Mouse (Mus musculus): ENCODE measurements around the gene Prpf3.
A peak's percentile ranks its signal among the peaks of the same experiment; 100 is the strongest.
"Not testable (repeated sequence)": the region's sequence is repeated elsewhere in the genome, so short reads cannot be mapped to it uniquely, and the experiment has no call there.

The Prpf3 gene

GRCm38 (mm10) chr3:95855502-95856089, at the start of gene Prpf3:
TSS of gene Prpf3 (minus strand) at chr3:95855885.
- peak; percentile 95 to 96 for DNase-seq

- DNase-seq = no peak
Measured at GRCm38 (mm10) chr3:95904568-95904967, 48.9 kb upstream of the Prpf3 start, which contains the start of gene Car14. TSS of gene Car14 (minus strand) at chr3:95904691.

- no peak for DNase-seq
Measured at GRCm38 (mm10) chr3:95903753-95904502, 48.2 kb upstream of the Prpf3 start.

GRCm38 (mm10) chr3:95902643-95903042, 47.0 kb upstream of the Prpf3 start:
- DNase-seq = no peak

GRCm38 (mm10) chr3:95902373-95902625, 46.6 kb upstream of the Prpf3 start:
- DNase-seq = no peak

- no peak for DNase-seq
Measured at GRCm38 (mm10) chr3:95901616-95902372, 46.1 kb upstream of the Prpf3 start.

- DNase-seq = no peak
Measured at GRCm38 (mm10) chr3:95899800-95900524, 44.3 kb upstream of the Prpf3 start.

- not testable (repeated sequence) for DNase-seq
Measured at GRCm38 (mm10) chr3:95895501-95895900, 39.8 kb upstream of the Prpf3 start.

GRCm38 (mm10) chr3:95894317-95895160, 38.9 kb upstream of the Prpf3 start:
- peak; percentile 76 to 82 for DNase-seq

GRCm38 (mm10) chr3:95893606-95894316, 38.1 kb upstream of the Prpf3 start, which contains the start of gene Aph1a:
TSS of gene Aph1a (plus strand) at chr3:95893969.
- DNase-seq = peak; percentile 99

- peak in 1 of 2 experiments; percentile 61 for DNase-seq
Measured at GRCm38 (mm10) chr3:95893126-95893525, 37.4 kb upstream of the Prpf3 start.

- peak in 1 of 2 experiments; percentile 51 for DNase-seq
Measured at GRCm38 (mm10) chr3:95892066-95893052, 36.7 kb upstream of the Prpf3 start.

- DNase-seq = peak; percentile 69 to 74
Measured at GRCm38 (mm10) chr3:95891211-95892065, 35.8 kb upstream of the Prpf3 start, which contains the start of gene BC028528. TSS of gene BC028528 (minus strand) at chr3:95892005.

- no peak for DNase-seq
Measured at GRCm38 (mm10) chr3:95889664-95890063, 34.0 kb upstream of the Prpf3 start.

- DNase-seq = no peak
Measured at GRCm38 (mm10) chr3:95887596-95887995, 31.9 kb upstream of the Prpf3 start.

GRCm38 (mm10) chr3:95884400-95884799, 28.7 kb upstream of the Prpf3 start:
- no peak for DNase-seq

GRCm38 (mm10) chr3:95882816-95883425, 27.2 kb upstream of the Prpf3 start:
- peak; percentile 74 to 85 for DNase-seq

Measured in lung, adult 18-20 months (tissue).